Mouse (Mus musculus): ENCODE data around the gene Wdfy4. TPM values are rescaled to one million over a fixed set of nuclear protein-coding genes. Genes with fewer than 3 reads are reported as not detected.

Gene Wdfy4
- 0.16 TPM for polyA plus RNA-seq (2014; fragmentation: Illumina TruSeq; extraction: RNeasy Lipid Tissue Mini Kit (QIAGEN cat#74804); ENCODE audit: low read depth, low replicate concordance)

DNA sequence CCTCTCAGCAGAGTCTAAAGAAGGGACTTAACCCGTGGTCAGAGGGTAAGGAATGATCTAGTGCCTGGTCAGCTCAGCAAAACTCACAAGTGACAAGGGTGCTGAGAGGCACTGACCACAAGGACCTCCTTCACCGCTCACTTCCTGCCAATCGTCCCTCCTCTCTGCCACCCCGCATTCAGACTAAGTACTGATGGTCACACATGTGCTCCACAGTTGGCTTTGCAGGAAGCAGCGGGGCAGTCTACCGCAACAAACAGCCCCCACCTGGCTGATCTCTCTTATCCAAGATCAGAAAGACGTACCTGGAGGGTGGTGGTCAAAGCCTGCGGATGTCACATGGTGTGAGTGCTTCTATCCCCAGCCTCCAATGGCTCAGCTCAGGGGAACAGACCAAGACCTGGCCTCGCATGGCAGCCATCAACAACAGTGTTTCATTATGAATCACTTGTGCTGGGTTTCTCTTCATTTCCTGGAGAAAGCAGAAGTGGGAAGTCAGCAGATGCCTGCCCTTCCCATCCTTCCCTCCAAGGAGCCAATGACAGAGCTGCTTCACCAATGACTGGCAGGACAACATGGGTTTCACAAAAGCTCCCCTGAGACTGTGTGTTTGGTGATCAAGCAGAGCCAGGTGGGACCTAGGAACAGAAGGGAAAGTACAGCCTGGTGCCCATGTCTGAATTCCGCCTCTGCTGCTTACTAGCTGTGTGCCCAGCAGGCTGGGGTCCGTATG, at the start of gene Wdfy4:
Gene Wdfy4, minus strand, starts transcription at position 441 of the 733 bp plus-strand sequence.

DNA sequence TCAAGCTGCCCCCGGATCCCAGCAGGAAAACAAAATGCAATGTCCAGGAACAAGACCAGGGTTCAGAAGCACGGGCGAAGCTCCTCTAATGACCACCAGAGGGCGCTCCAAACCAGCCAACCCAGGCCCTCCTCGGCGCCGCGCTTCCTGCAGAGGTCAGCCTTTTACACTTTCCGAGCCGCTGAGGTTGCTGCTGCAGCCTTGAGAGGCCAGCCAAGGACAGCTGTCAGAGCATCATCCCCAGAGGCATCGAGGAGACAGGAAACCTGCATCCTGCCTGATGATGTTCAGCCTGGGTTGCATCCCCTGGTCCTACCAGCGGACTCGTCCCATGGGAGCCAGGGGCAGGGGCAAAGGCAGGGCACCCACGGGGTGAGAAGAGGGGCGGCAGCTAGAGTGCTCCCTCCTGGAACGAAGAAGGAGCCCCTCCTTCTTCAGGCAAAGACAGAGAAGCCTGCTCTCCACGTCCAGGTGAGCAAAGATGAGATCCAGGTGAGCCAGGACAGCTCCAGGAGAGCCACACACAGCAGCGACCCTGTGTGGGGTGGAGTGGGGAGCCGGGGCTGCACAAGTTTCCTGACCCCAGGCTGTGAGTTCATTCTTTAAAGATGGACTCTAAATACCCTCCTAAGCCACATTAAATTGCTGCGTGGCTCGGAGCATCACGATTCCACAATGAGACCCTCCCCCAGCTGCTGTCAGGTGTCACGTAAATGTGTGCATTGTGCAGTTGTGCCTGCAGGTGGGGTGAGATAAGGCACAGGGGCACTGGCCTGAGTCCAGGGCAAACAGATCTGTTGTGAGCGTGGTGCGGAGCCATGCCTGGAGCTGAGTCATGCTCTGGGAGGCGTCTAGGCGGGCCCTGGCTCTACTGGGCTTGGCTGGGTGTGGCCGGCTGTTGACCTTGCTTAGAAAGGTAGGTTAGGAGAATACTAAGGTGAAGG, 28.8 kb upstream of the Wdfy4 start, which contains the start of gene Arhgap22:
Gene Arhgap22, plus strand, starts transcription at position 204 of the 944 bp plus-strand sequence.

DNA sequence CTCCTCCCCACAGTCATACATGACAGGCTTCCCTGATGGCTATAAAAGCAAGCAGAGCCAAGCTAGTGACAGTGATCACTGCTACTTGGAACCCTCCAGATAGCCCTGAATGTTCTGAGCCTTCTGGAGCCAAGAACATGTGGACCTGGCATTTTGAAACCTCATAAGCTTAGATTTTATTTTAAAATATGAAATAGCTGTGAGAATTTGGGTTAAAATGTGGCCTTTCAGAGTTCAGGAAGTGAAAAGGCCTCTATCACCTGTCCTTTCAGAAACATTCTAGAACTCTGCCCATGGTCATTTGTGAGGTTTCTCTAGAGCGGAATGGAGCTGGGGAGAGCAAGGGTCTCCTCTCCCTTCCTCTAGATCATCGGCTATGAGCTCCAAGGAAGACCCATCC, 194.2 kb downstream of the Wdfy4 start, which contains the start of gene Lrrc18:
Gene Lrrc18, plus strand, starts transcription at position 301 of the 400 bp plus-strand sequence.

Other genes starting within 250 kb of the Wdfy4 start
- gene Lrrc18, start 194.1 kb downstream of the Wdfy4 start, polyA plus RNA-seq (2014; fragmentation: Illumina TruSeq; extraction: RNeasy Lipid Tissue Mini Kit (QIAGEN cat#74804); ENCODE audit: low read depth, low replicate concordance) = 0.42 TPM
- not detected for gene Arhgap22, start 28.5 kb upstream of the Wdfy4 start, polyA plus RNA-seq (2014; fragmentation: Illumina TruSeq; extraction: RNeasy Lipid Tissue Mini Kit (QIAGEN cat#74804); ENCODE audit: low read depth, low replicate concordance)

Measured in liver, adult 10 weeks (tissue).